Mouse (Mus musculus) mesoderm, embryonic 11.5 days (tissue): Measurements from ENCODE around the gene Ttc8.
"Not testable (repeated sequence)": the region's sequence is repeated elsewhere in the genome, so short reads cannot be mapped to it uniquely, and the experiment has no call there.

Experiments
- DNase-seq: peaks from one replicate; pipeline ENCODE4 v3.0.0-alpha.2; 2012; ENCODE audit warnings: low read depth, low spot score

The Ttc8 gene

DNA sequence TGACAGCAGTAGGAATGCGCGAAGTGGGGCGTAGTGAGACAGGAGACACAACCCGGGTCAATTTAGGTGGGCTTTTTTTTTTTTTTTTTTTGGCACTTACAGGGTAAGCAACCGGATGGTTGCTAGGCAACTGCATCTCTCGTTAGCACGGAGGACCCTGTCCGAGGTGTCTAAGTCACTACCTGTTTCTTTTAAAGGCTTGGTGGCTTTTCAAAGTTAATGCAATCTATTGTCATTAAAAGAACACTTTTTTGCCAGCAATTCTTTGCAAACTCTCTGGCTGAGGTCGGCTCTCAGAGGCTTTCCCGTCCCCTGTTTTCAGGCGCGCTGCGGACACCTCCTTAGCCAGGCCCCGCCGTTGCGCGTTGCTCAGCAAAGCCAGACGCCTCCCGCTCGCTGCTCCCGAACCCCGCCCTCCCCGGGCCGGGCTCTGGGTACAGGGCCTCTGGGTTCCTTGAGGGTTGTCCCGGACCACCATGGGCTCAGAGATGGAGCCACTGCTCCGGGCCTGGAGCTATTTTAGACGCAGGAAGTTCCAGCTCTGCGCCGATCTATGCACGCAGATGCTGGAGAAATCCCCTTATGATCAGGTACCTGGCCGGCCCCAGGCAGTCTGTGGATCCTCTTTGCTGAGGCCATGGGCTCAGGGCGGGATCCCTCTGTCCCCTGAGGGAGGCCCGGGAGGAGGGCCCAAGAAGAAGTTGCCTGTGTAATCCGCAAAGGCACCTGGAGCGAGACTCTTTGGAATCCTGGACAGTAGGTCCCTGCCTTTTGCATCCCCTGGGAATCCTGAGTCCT is at the start of gene Ttc8:
TSS of gene Ttc8 (plus strand) at position 381 of the 798 bp plus-strand sequence.
- DNase-seq: peak; percentile 91

DNA sequence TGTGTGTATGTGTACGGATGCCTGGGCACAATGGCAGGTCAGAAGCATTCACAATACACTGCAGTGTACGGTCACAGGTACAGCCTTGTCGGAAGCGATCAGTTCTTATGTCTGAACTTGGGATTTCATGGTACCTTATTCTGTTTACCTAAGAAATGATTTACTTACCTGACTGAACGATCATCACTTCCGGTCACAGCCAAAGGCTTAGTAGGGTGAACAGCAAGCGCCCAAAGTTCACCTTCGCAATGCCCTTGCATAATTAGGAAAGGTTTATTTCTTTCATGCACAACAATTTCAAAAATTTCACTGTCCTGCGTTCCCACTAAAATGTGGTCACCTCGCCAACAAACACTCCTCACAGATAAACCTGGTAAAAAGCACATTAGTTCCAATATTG is 47.5 kb upstream of the Ttc8 start:
- DNase-seq: no peak

DNA sequence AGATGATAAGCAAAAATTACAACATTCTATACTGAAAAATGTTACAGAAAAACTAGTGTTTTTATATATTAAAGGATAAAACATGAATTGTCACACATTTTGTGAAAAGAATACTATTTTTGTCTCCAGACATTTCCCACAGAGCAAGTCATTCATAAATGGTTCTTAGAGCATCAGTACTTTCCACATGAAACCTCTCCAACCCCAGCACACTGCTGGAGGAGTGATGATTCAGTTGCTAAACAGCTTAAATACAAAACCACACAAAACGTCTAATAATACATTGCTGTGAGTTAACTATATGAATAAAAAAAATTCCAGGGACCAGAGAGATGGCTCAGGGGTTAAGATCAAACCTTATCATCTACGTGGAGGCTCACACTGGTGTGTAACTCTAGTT is 45.2 kb upstream of the Ttc8 start:
- no peak for DNase-seq

DNA sequence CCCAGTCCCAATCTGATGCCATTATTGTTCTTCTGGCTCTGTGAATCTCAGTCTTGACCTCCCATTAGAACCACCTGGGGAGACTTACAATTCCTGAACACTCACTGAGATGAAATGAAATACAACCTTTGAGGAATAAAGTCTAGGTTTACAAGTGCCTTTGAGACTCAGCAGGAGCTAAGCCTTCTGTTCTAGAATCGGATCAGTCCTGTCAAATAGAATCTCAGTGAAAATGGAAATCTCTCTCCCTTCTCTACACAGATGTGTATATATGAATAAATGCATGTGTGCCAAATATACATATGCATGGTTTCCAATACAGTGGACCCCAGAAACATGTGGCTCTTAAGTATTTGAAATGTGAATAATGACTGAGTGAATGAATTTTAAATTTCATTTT is 41.7 kb upstream of the Ttc8 start:
- no peak for DNase-seq

DNA sequence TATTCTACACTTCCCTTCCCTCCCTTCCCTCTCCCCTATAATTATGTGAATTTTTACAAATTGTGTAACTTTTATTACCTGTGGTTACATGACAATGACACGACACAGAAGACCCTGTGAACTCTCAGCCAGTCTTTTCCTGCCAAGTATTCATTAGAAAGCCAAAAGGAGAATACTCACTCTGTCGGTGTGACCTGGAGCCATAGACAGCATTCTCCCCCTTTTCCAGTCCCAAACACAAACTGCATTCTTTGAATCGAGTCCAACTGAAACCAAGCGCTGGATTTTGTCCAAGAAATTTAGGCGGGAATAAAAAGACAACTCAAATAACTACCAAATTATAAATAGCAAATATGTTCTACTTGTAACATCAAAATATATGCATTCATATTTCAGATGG is 38.6 kb upstream of the Ttc8 start:
- DNase-seq: no peak

DNA sequence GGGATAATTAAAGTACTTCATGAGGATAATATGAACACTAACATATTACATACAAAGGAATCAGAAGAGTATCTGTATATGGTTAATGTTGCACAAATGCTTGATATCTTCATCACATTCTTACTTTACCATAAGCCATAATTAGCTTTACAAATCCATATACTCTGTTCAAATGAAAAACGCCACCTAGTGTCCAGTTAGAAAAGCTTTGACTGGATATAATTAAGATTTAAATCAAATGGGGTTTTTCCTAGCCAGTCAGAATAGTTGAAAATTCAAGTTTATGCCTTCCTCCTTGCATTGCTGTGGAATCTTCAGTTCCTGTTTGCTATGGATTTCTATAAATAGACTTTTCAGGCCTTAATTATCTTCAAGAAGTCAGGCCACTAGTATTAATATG is 35.9 kb upstream of the Ttc8 start:
- no peak for DNase-seq

DNA sequence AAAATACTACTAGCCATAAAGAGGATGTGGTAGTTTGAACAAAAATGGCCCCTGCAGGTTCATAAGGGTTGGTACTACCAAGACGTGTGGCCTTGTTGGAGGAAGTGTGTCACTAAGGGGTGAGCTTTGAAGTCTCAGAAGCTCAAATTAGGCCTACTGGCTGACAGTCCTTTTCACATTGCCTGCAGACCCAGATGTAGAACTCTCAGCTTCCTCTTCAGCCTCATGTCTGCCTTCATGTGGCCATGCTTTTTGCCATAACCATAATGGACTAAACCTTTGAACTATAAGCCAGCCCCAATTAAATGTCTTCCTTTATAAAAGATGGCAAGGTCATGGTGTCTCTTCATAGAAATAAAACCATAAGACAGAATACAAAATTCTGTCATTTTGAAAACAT is 23.6 kb upstream of the Ttc8 start:
- no peak for DNase-seq

DNA sequence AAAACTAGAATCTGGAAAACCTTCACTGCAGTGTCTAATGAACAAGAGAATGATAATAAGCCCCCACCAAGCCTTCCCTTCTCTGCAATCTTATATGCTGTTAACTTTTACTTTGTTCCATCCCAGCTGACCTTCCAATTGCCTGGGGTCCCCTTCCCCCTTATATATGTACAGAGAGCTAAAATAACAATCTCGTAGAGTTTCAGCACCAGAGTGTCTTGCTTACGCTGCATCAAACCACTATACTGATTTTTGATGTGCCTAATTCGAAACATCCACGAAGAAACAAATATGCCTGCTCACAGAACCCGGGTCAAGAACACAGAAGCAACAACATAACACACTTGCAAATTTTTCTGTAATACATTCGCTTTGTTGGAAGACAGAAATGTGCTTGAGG is 20.7 kb upstream of the Ttc8 start:
- DNase-seq: no peak

DNA sequence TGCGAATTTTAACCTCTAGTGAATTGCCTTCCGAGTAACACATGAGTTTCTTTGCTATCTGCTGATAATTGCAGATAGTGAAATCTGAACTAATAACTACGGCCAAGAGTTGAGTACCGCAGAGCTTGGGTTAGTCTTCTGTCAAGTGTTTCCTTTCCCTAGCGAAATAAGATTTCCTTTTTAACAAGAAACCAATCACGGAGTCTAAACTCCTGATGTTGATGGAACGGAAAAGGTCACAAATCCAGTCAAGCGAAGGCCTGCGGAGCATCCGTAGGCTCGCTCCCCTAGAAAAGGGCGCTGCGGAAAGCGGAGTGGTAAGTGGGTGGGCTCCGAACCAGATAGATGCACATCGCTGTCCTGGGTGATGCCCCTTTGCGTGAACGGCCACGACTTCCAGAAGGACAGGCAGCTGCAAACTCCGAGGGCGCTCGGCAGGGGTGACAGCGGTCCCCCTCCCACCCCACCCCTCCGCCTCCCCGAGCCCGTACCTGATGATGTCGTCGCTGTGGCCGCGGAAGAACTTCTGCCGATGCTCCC is 20.0 kb upstream of the Ttc8 start:
- DNase-seq: peak; percentile 31

DNA sequence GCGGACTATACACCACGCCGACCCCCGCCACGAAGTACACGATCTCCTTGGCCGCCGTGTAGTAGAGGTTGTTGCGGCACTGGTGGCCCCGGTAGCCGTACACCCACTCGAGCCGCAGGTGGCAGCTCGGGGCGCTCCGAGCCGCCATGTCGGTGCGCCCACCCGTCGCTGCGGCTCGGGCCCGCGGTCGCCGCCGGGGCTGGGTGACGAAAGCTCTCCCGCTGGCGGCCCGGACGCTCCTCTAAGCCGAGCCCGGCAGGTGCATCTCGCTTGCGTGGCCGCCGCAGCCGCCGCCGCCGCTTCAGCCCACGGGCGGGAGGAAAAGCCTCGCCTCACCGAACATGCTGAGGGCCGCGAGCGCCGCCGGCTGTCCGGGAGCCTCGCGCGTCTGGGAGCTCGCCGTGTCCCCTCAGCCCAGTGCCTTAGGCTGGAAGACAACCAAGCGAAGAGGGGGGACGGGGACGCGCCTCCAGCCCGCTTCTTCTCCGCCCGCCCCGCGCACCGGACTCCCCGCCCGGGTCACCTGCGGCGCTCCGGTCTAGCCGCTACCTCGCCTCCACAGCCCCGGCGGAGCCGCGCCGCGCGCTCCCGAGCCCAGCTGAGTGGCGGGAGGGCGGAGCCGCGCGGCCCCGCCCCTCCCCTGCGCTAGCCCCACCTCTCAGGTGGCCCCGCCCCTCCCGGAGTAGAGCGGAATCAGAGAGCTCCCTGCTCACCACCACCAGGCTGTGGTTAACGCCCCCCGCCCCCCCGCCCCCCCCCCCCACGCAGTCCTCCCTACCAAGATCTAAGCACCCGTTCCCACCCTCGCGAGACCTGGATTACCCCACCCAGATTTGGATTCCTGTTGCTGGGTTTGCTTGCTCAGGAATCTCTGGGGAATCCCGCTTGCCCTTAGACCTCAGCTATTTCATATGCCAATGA is 19.2 kb upstream of the Ttc8 start, which contains the start of gene Eml5:
TSS of gene Eml5 (minus strand) at position 604 of the 921 bp plus-strand sequence.
- DNase-seq: peak; percentile 86

DNA sequence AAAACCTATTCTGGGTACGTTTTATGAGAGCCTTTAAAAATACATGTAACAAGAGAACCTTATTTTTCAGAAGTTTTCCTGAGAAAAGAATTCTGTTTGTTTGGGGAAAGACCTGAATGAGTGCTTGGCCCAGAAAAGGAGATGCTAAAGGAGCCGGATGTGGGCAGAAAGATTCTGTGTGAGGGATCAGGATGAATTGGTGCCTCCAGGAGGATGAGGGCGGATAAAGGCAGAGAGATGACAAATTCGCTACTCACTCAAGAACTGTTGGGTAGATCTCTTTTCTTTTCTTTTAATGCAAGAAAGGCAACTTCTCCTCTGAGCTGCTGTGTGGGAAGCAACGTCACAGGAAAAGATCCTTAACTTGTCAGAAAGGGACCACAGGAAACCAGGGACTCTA is 14.9 kb upstream of the Ttc8 start:
- no peak for DNase-seq

DNA sequence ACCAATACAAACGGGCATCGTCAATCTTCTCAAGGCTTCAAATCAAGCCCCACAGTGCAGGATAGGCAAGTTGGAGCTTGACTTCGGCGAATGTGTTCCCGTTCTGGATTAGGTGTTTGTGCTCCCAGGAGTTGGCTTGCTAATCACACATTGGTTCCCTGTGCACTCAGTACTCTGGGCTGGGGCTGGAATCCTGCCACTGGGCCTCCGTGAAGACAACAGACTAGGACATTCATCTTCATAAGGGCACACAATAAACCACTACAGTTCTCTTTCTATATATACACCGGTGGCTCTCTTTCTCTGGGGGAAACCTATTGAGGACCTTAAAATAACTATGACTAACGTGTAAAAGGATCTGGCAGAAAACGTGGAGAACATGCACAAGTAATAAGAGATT is 10.3 kb upstream of the Ttc8 start:
- no peak for DNase-seq

DNA sequence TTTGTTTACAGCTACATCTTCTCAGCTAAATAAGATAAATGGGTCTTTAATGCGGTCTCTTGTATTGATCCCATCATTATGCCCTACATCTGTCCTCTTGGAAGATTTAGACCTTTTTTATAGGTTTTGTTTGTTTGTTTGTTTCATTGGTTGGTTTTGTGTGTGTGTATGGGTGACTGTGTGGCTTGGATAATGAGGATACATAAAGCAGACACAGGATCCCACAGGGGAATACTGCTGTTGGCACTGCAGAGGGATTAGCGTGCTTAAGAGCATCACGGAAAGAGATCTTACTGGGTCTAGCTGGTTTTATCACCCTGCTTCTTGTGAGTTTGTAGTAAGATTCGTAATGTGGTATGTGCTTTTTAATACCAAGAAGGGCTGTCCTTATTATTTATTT is 10.8 kb downstream of the Ttc8 start:
- peak; percentile 9 for DNase-seq

DNA sequence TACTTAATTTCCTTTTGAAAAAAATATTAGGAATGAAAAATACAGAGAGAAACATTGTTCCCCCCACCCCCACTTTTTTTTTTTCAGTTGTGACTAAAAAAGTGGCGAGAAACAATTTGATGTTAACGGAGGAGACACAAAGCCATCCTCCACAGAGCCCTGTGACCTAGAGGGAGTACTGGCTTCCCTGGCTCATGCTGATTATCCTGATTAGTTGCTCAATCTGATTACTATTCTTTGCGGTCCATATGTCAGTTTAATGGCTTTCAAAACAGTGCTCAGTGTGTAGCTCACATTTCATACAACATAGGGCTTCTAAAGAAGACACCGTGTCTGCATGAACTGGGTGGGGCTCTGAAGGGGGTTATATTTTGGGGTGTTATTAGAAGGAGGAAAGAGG is 12.1 kb downstream of the Ttc8 start:
- DNase-seq: no peak

DNA sequence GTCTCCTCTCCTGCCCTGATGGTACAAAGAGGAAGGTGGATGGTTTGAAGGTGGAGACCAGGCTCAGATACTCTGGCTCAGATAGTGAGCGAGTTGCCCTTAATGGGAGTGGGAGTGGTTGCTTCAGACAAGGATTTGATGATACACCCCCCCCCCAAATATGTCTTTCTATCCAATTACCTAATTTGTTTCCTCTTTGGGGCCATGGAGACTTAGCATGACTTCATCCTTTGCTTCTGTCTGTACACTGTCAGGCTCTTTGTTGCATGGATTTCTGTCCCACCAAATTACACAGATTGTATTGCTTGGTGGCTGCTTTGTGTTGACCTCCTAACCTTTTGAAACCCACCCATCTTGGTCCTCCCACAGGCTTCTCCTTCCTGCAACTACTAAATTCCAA is 12.5 kb downstream of the Ttc8 start:
- no peak for DNase-seq

DNA sequence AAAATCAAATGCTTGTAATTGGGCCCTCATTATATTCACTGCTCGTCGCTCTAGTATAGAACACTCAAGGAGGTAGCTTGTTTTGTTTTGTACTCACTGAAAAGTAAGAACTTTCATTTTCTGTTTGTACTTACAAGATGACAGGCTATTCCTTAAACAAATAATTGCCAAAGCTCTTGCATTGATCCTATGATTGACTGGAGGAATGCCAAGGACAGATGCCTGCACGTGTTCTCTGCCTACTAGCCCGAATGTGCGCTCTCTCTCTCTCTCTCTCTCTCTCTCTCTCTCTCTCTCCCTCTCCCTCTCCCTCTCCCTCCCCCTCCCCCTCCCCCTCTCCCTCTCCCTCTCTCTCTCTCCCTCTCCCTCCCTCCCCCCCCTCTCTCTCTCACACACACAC is 30.9 kb downstream of the Ttc8 start:
- DNase-seq: not testable (repeated sequence)

DNA sequence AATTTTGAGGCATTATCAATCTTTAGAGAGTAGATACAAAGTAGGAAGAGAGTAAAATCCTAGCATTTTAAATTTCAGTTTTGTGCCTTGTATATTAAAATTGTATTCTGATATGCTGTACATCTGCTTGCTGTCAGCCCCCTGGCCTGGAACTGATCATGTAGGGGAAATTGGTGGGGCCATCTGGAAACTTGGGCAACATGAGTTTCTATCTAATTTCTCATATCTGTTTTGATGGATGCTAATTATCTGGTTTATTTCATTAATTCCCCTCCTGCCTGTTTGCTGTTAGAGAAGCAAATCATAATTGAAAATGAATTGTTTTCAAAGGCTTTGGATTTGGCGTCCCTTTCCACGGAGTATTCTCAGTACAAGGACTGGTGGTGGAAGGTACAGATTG is 36.6 kb downstream of the Ttc8 start:
- no peak for DNase-seq

DNA sequence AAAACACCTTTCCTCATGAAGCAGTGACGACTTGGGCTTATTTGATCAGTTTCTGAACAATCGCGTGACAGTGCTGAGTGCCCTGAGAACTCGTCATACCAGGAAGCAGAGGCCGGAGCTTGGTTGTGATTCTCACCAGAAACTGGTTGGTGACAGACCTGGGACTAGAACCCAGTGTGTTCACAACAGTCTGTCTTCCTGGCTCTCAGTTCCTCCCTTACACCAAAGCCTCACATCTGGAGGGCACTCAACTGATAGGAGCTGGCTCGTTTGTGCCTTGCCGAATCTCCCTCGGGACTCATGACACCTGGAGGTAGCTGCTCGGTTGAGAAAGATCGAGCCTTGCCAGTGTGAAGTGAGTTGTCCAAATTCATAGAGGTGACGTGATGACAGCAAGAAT is 37.1 kb downstream of the Ttc8 start:
- no peak for DNase-seq

DNA sequence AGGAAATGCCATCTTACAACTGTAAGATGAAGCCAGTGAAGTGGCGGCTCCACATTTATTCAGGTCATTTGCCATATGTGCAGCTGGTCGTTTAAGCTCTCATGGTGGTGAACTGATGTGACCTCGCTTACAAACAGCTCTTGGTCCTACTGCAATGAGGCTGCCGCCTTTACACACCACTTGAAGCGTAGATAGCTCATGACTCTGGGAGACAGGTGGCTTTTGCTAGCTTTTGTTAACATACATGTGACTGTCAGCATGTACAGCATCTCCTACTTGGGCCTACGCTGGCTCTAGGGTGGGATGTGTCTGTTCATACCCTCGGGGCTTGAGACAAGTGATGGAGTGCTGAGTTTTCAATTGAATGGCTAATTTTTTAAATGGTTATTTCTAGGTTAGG is 40.6 kb downstream of the Ttc8 start:
- DNase-seq: peak; percentile 5

DNA sequence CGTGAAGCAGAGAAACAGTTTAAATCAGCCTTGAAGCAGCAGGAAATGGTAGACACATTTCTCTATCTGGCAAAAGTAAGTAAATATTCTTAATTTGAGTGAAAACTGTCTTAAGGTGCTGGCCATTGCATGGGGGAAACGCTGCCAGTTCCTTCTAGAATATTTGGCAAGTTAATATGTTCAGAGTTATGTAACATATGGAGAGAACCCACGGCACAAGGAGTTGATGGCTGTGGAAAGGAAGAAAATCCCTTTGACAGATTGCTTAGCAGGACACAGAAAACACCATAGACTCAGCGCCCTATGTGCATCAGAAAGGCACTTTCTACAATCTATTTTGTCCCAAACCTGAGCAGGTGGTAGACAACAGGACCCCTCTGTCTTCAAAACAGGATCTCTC is 41.0 kb downstream of the Ttc8 start:
- DNase-seq: no peak

DNA sequence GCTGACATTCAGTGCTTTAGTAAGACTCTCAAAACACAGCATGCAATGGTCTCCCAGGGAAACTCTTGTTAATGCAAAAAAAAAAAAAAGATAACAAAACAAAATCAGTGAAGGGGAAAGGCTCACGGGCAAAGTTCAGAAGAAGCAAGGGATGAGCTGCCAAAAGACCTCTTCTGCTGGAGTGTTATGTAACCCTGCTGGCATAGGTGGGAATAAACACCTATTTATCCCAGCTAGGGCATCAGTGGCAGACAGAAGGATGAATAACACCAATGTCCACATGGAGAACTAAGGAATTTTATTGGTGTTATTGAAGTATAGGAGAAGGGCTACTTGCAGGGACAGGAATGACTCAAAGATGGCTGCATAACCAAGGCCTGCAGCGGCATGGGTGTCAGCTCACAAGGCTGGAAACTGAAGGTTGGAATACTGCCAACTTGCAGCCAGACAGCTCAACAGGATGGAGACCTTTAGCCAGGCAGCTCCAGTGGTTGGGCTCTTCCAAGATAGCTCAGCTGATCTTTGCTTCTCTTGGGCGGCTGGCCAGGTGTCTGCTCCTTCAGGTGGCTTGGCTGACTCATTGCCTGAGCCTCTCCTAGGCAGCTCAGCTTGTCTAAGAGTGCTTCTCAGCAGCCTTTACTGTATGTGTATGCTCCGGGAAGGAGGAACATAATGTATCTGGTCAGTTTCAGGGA is 45.2 kb downstream of the Ttc8 start:
- DNase-seq: no peak

DNA sequence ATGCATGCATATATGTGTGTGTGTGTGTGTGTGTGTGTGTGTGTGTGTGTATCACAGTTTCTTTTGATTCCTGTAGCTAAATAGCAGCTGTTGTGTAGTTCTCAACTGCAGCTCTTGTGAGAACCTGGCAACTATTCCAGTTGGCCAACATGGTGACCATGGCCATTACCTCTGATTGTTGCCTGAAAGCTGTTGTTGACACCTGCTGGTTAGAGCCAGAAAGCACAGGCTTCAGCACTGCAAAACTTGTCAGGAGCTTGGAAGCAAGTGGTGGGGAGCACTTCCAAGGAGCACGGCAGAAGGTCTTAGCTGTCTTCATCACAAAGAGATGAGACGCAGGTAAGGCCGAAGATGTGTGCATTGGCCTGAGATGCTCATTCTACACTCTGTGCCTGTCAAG is 51.9 kb downstream of the Ttc8 start:
- no peak for DNase-seq
